Mouse (Mus musculus) kidney, postnatal 0 days (tissue): ENCODE results near the gene Sidt1. TPM values are rescaled to one million over a fixed set of nuclear protein-coding genes. Genes with fewer than 3 reads are reported as not detected.
"Not testable (repeated sequence)": the region's sequence is repeated elsewhere in the genome, so short reads cannot be mapped to it uniquely, and the experiment has no call there.

ENCODE experiments used
- ATAC-seq: fragments of 200-750 bp; cut with Nextera tagmentation; replicated peaks from 2 replicates; pipeline ENCODE4 v1.8.0; 2017; ENCODE audit warnings: low read depth, moderate number of reproducible peaks, moderate TSS enrichment, moderate library complexity; ENCODE audit not compliant: low FRiP score
- DNase-seq: peaks from one replicate; pipeline ENCODE4 v3.0.0-alpha.2; 2016; ENCODE audit warnings: low spot score
- H3K27ac ChIP-seq: fragments of 300-500 bp; sonication (generic); 2 replicates; pipeline ENCODE4 v1.5.1; 2014; ENCODE audit warnings: mild to moderate bottlenecking
- H3K27me3 ChIP-seq: fragments of 300-500 bp; sonication (generic); 2 replicates; pipeline ENCODE4 v1.6.1; 2014; ENCODE audit warnings: low read length, mixed read lengths; ENCODE audit not compliant: insufficient read depth
- H3K36me3 ChIP-seq: fragments of 300-500 bp; sonication (generic); 2 replicates; pipeline ENCODE4 v1.6.1; 2014; ENCODE audit warnings: low read length, mixed read lengths; ENCODE audit not compliant: insufficient read depth
- H3K4me1 ChIP-seq: fragments of 300-500 bp; sonication (generic); replicated peaks from 2 replicates; pipeline ENCODE4 v1.6.1; 2014; ENCODE audit warnings: antibody characterized with exemption, low read length, mixed read lengths; ENCODE audit not compliant: insufficient read depth
- H3K4me2 ChIP-seq: fragments of 300-500 bp; sonication (generic); 2 replicates; pipeline ENCODE4 v1.6.1; 2014; ENCODE audit warnings: mild to moderate bottlenecking, low read length, moderate library complexity, mixed read lengths
- H3K4me3 ChIP-seq: fragments of 300-500 bp; sonication (generic); replicated peaks from 2 replicates; pipeline ENCODE4 v1.5.1; 2014; ENCODE audit warnings: low read depth, low read length
- H3K9ac ChIP-seq: fragments of 300-500 bp; sonication (generic); 2 replicates; pipeline ENCODE4 v1.6.1; 2014; ENCODE audit warnings: low read depth, low read length
- H3K9me3 ChIP-seq: fragments of 300-500 bp; sonication (generic); replicated peaks from 2 replicates; pipeline ENCODE4 v1.6.1; 2016; ENCODE audit warnings: low read length, inconsistent platforms, mixed read lengths
- CTCF ChIP-seq: IDR thresholded peaks from 2 replicates; pipeline ENCODE4 v1.5.1; 2016; ENCODE audit warnings: antibody characterized with exemption, low read depth, mild to moderate bottlenecking, moderate library complexity
- WGBS: fragments of 180-500 bp; shearing (Covaris S2); extraction: QIAGEN DNeasy Blood & Tissue Kit; methylation state at CpG from one replicate; pipeline ENCODE4 v1.1.7; 2014; 5-methylcytosine and 5-hydroxymethylcytosine counted together
- polyA plus RNA-seq: library from polyadenylated mRNA; unstranded; fragments of >200 nt; fragmentation: Nextera tagmentation; extraction: Ambion mirVana; gene quantifications from 2 replicates; pipeline ENCODE4 v1.2.1, GENCODE M21; 2015

Gene Sidt1
- polyA plus RNA-seq, 1 experiment from 2014 or later, result 1.4 TPM

DNA sequence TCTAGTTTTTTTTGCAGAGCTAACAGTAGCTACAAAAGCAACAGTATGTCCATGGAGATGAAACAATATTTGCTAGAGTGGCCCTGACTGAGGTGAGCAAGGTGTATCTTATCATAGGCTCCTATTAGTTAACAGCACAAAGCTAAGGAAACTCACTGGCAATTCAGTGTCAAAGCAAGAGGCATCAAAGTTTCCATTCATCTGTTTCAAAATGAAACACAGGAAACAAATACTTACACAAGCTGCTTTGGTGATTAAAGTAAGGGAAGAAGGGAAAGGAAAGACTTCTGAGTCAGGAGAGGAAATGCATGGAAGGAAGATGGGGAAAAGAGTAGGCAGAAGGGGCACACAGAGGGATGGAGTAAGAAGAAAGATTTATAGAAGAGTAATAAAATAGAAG, 39.0 kb downstream of the Sidt1 start:
- Histone ChIP-seq H3K9me3 (no peaks in the 10 kb centered on the region), H3K36me3 (no peaks in the 10 kb centered on the region), H3K9ac (no peak overlapping the region), H3K4me2 (no peak overlapping the region), H3K27ac (no peak overlapping the region), H3K4me1 (no peaks in the 10 kb centered on the region), H3K27me3 (no peaks in the 10 kb centered on the region), H3K4me3 (no peak overlapping the region)
- ATAC-seq (no peak), DNase-seq (no peak)
- no peak for TF ChIP-seq CTCF

- not testable (repeated sequence) for H3K9ac ChIP-seq, H3K4me2 ChIP-seq, H3K36me3 ChIP-seq, H3K4me1 ChIP-seq, H3K9me3 ChIP-seq, H3K27ac ChIP-seq, ATAC-seq, H3K4me3 ChIP-seq, H3K27me3 ChIP-seq, DNase-seq
- 95% methylated on average over 2 of the region's 2 CpGs for WGBS
These were observed 40.3 kb downstream of the Sidt1 start for GRCm38 (mm10) chr16:44292681-44293080.

GRCm38 (mm10) chr16:44289004-44289648, 43.9 kb downstream of the Sidt1 start:
- WGBS, result 60% methylated on average over 4 of the region's 4 CpGs
- TF ChIP-seq CTCF, result peak; percentile 67
- H3K4me3 ChIP-seq, result no peak overlapping the region
- ATAC-seq, result no peak
- DNase-seq, result peak; percentile 15
- no peak overlapping the region for H3K4me2 ChIP-seq
- no peaks in the 10 kb centered on the region for H3K36me3 ChIP-seq
- no peaks in the 10 kb centered on the region for H3K27me3 ChIP-seq
- no peaks in the 10 kb centered on the region for H3K9me3 ChIP-seq
- no peak overlapping the region for H3K27ac ChIP-seq
- no peak overlapping the region for H3K9ac ChIP-seq
- H3K4me1 ChIP-seq, result no peaks in the 10 kb centered on the region

DNA sequence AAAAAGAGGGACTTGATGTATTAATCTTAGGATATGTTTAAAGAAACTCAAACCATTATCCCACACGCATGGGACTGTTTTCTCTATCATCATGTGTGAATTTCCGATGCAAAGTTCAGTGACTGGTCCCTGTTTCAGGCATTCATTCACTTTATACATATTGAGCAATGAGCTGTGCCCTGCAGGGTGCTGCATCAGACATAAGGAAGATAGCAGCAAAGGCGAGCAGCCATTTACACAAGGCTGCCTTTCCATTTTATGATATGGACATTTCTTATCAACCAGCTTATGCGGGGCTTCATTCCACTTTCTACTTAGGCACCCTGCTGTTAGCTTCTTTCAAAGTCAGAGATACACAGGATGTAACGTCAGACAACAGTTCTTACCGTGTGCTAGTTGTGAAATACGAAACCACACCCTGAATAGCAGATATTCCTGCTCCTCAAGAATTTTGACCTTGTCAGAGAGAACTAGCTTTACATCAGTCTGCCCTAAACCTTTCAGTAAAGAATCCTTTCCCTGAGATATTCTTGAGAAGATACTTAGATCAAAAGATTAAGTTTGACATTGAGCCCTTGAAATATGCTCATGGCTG, 45.5 kb downstream of the Sidt1 start:
- H3K36me3 ChIP-seq, result no peaks in the 10 kb centered on the region
- no peak overlapping the region for H3K4me3 ChIP-seq
- DNase-seq, result no peak
- no peak overlapping the region for H3K4me2 ChIP-seq
- H3K9me3 ChIP-seq, result no peaks in the 10 kb centered on the region
- 56% methylated on average over 7 of the region's 7 CpGs for WGBS
- no peak overlapping the region for H3K27ac ChIP-seq
- no peaks in the 10 kb centered on the region for H3K27me3 ChIP-seq
- H3K9ac ChIP-seq, result no peak overlapping the region
- no peak for ATAC-seq
- H3K4me1 ChIP-seq, result no peaks in the 10 kb centered on the region
- no peak for TF ChIP-seq CTCF

GRCm38 (mm10) chr16:44282614-44283325, 50.2 kb downstream of the Sidt1 start:
- no peaks in the 10 kb centered on the region for H3K9me3 ChIP-seq
- no peak overlapping the region for H3K4me3 ChIP-seq
- H3K27me3 ChIP-seq, result no peaks in the 10 kb centered on the region
- TF ChIP-seq CTCF, result no peak
- 70% methylated on average over 5 of the region's 5 CpGs for WGBS
- H3K4me1 ChIP-seq, result no peaks in the 10 kb centered on the region
- no peak for DNase-seq
- no peak overlapping the region for H3K27ac ChIP-seq
- no peak overlapping the region for H3K9ac ChIP-seq
- no peak overlapping the region for H3K4me2 ChIP-seq
- ATAC-seq, result no peak
- no peaks in the 10 kb centered on the region for H3K36me3 ChIP-seq

DNA sequence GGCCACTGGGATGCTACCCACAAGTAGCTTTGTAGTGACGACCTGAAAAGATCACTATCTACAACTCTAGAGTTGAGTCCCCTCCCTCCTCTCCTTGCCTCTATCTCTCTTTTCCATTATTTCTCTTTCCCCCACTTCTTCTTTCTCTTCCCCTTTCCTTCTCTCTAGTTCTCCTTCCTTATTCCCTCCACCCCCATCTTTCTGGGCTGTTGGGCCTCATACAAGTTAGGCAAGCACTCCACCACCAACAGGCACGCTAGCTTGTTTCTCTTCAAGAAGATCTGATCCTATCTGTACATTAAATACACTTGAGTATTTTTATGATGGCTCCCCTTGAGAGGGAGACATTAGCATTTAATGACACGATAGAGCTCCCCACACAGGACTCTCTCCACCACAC, 51.0 kb downstream of the Sidt1 start:
- ATAC-seq (no peak), DNase-seq (no peak)
- 76% methylated on average over 3 of the region's 3 CpGs for WGBS
- Histone ChIP-seq H3K4me2 (no peak overlapping the region), H3K9ac (no peak overlapping the region), H3K36me3 (no peaks in the 10 kb centered on the region), H3K9me3 (no peaks in the 10 kb centered on the region), H3K27ac (no peak overlapping the region), H3K27me3 (no peaks in the 10 kb centered on the region), H3K4me1 (no peaks in the 10 kb centered on the region), H3K4me3 (no peak overlapping the region)
- TF ChIP-seq CTCF, result no peak
